Mouse (Mus musculus) CH12.LX (cell line): ENCODE measurements around the gene Cldn7. TPM values are rescaled to one million over a fixed set of nuclear protein-coding genes. Genes with fewer than 3 reads are reported as not detected.

Source experiments
- DNase-seq: peaks from one replicate; pipeline ENCODE4 v3.0.0-alpha.2; 2013; ENCODE audit errors: extremely low read depth
- H3K27ac ChIP-seq: 2 replicates; pipeline ENCODE4 v1.5.1; 2012; ENCODE audit warnings: low read depth, mild to moderate bottlenecking, control low read depth, moderate library complexity; ENCODE audit not compliant: insufficient read depth
- H3K27me3 ChIP-seq: replicated peaks from 2 replicates; pipeline ENCODE3; 2012; ENCODE audit warnings: inconsistent platforms
- H3K36me3 ChIP-seq, 2 experiments: replicated peaks in 1 of 2; 2 replicates each; pipeline versions ENCODE3 to v1.6.1; 2012; ENCODE audit warnings: inconsistent platforms in 1 of 2, low read length in 1 of 2, mild to moderate bottlenecking in 1 of 2, mixed read lengths in 1 of 2, moderate library complexity in 1 of 2; ENCODE audit not compliant: control insufficient read depth in 1 of 2, insufficient read depth in 1 of 2
- H3K4me1 ChIP-seq, 2 experiments: 2 replicates each; pipeline ENCODE4 v1.6.1; 2012; ENCODE audit warnings: inconsistent platforms in 1 of 2, moderate library complexity in 1 of 2; ENCODE audit not compliant: insufficient read depth in 2 of 2, control insufficient read depth in 1 of 2
- H3K4me2 ChIP-seq: 2 replicates; pipeline ENCODE4 v1.6.1; 2012; ENCODE audit warnings: low read depth, mild to moderate bottlenecking, control low read depth; ENCODE audit not compliant: poor library complexity, insufficient read depth, severe bottlenecking
- H3K4me3 ChIP-seq, 3 experiments: fragments of 150-350 bp in 1 of 3; sonication (generic) in 1 of 3; replicated peaks in 1 of 3; 2 replicates each; pipeline versions ENCODE3 to v1.5.1; 2011 to 2012; ENCODE audit warnings: low read depth in 2 of 3, low read length in 2 of 3, mild to moderate bottlenecking in 2 of 3, moderate library complexity in 2 of 3, control low read depth in 1 of 3, improper control_type of control experiment in 1 of 3, inconsistent platforms in 1 of 3, mixed read lengths in 1 of 3; ENCODE audit not compliant: poor library complexity in 1 of 3
- H3K79me2 ChIP-seq: replicated peaks from 2 replicates; pipeline ENCODE4 v1.6.1; 2012; ENCODE audit warnings: mild to moderate bottlenecking, moderate library complexity; ENCODE audit not compliant: control insufficient read depth, poor library complexity, insufficient read depth, severe bottlenecking; ENCODE audit errors: extremely low read depth
- H3K9ac ChIP-seq: 2 replicates; pipeline ENCODE4 v1.6.1; 2012; ENCODE audit warnings: low read depth, mild to moderate bottlenecking, control low read depth, moderate library complexity; ENCODE audit not compliant: insufficient read depth
- H3K9me3 ChIP-seq: replicated peaks from 2 replicates; pipeline ENCODE3; 2012; ENCODE audit warnings: low read length, inconsistent platforms, mixed read lengths
- BHLHE40 ChIP-seq: IDR thresholded peaks from 2 replicates; pipeline ENCODE4 v1.6.1; 2011; ENCODE audit warnings: mild to moderate bottlenecking, low read depth, low read length, improper control_type of control experiment
- CHD2 ChIP-seq: IDR thresholded peaks from 2 replicates; pipeline ENCODE4 v1.6.1; 2011; ENCODE audit warnings: low read length, improper control_type of control experiment
- CTCF ChIP-seq, 2 experiments: IDR thresholded peaks in 1 of 2; conservative IDR thresholded peaks in 1 of 2; 2 replicates each; pipeline ENCODE4 v1.5.1; 2011 to 2012; ENCODE audit warnings: low read depth in 2 of 2, low read length in 2 of 2, improper control_type of control experiment in 1 of 2, inconsistent platforms in 1 of 2, mild to moderate bottlenecking in 1 of 2, moderate library complexity in 1 of 2
- E2F4 ChIP-seq: IDR thresholded peaks from 2 replicates; pipeline ENCODE4 v1.6.1; 2011; ENCODE audit warnings: low read depth, low read length, improper control_type of control experiment; ENCODE audit not compliant: insufficient replicate concordance
- ELF1 ChIP-seq: IDR thresholded peaks from 2 replicates; pipeline ENCODE4 v1.6.1; 2014; ENCODE audit warnings: low read depth, mild to moderate bottlenecking, inconsistent platforms, low read length, improper control_type of control experiment
- EP300 ChIP-seq: IDR thresholded peaks from 2 replicates; pipeline ENCODE4 v1.6.1; 2011; ENCODE audit warnings: low read length, improper control_type of control experiment
- ETS1 ChIP-seq: conservative IDR thresholded peaks from 2 replicates; pipeline ENCODE4 v1.6.1; 2012; ENCODE audit warnings: low read depth, mild to moderate bottlenecking, inconsistent platforms, low read length, improper control_type of control experiment, moderate library complexity
- HCFC1 ChIP-seq: IDR thresholded peaks from 2 replicates; pipeline ENCODE4 v1.6.1; 2012; ENCODE audit warnings: low read depth, mild to moderate bottlenecking, inconsistent platforms, low read length, improper control_type of control experiment
- IRF4 ChIP-seq: IDR thresholded peaks from 2 replicates; pipeline ENCODE4 v1.6.1; 2014; ENCODE audit warnings: low read depth, mild to moderate bottlenecking, inconsistent platforms, low read length, improper control_type of control experiment
- JUN ChIP-seq: IDR thresholded peaks from 2 replicates; pipeline ENCODE4 v1.6.1; 2011; ENCODE audit warnings: low read depth, mild to moderate bottlenecking, low read length, improper control_type of control experiment, moderate library complexity; ENCODE audit not compliant: insufficient read depth
- MAFK ChIP-seq: IDR thresholded peaks from 2 replicates; pipeline ENCODE4 v1.6.1; 2011; ENCODE audit warnings: low read length, improper control_type of control experiment; ENCODE audit not compliant: insufficient replicate concordance
- MAX ChIP-seq: IDR thresholded peaks from 2 replicates; pipeline ENCODE4 v1.6.1; 2011; ENCODE audit warnings: low read length, improper control_type of control experiment
- MAZ ChIP-seq: IDR thresholded peaks from 2 replicates; pipeline ENCODE4 v1.6.1; 2012; ENCODE audit warnings: low read depth, mild to moderate bottlenecking, inconsistent platforms, low read length, improper control_type of control experiment, moderate library complexity
- MEF2A ChIP-seq: IDR thresholded peaks from 2 replicates; pipeline ENCODE4 v1.6.1; 2014; ENCODE audit warnings: low read depth, mild to moderate bottlenecking, inconsistent platforms, low read length, improper control_type of control experiment, borderline replicate concordance
- MXI1 ChIP-seq: IDR thresholded peaks from 2 replicates; pipeline ENCODE4 v1.6.1; 2011; ENCODE audit warnings: mild to moderate bottlenecking, low read depth, low read length, improper control_type of control experiment
- MYC ChIP-seq: IDR thresholded peaks from 2 replicates; pipeline ENCODE4 v1.6.1; 2011; ENCODE audit warnings: low read depth, mild to moderate bottlenecking, improper control_type of control experiment, low read length
- POLR2AphosphoS2 ChIP-seq: IDR thresholded peaks from 2 replicates; pipeline ENCODE4 v1.6.1; 2011; ENCODE audit warnings: low read depth, low read length, improper control_type of control experiment
- RAD21 ChIP-seq: IDR thresholded peaks from 2 replicates; pipeline ENCODE4 v1.6.1; 2011; ENCODE audit warnings: low read depth, mild to moderate bottlenecking, low read length, improper control_type of control experiment, moderate library complexity
- RCOR1 ChIP-seq: conservative IDR thresholded peaks from 2 replicates; pipeline ENCODE4 v1.6.1; 2012; ENCODE audit warnings: low read depth, mild to moderate bottlenecking, inconsistent platforms, low read length, improper control_type of control experiment
- SIN3A ChIP-seq: IDR thresholded peaks from 2 replicates; pipeline ENCODE4 v1.6.1; 2012; ENCODE audit warnings: low read length, improper control_type of control experiment, inconsistent platforms
- TBP ChIP-seq: conservative IDR thresholded peaks from 2 replicates; pipeline ENCODE4 v1.6.1; 2011; ENCODE audit warnings: low read depth, low read length, improper control_type of control experiment
- TCF12 ChIP-seq: IDR thresholded peaks from 2 replicates; pipeline ENCODE4 v1.6.1; 2014; ENCODE audit warnings: low read depth, mild to moderate bottlenecking, inconsistent platforms, low read length, improper control_type of control experiment
- UBTF ChIP-seq: IDR thresholded peaks from 2 replicates; pipeline ENCODE4 v1.6.1; 2012; ENCODE audit warnings: low read depth, mild to moderate bottlenecking, inconsistent platforms, low read length, improper control_type of control experiment, moderate library complexity
- USF1 ChIP-seq: IDR thresholded peaks from 2 replicates; pipeline ENCODE4 v1.6.1; 2014; ENCODE audit warnings: low read depth, mild to moderate bottlenecking, inconsistent platforms, low read length, improper control_type of control experiment
- USF2 ChIP-seq: conservative IDR thresholded peaks from 2 replicates; pipeline ENCODE4 v1.6.1; 2011; ENCODE audit warnings: low read depth, low read length, improper control_type of control experiment
- ZC3H11A ChIP-seq: IDR thresholded peaks from 2 replicates; pipeline ENCODE4 v1.6.1; 2012; ENCODE audit warnings: low read depth, mild to moderate bottlenecking, inconsistent platforms, low read length, improper control_type of control experiment
- ZKSCAN1 ChIP-seq: IDR thresholded peaks from 2 replicates; pipeline ENCODE4 v1.6.1; 2012; ENCODE audit warnings: low read depth, inconsistent platforms, low read length, improper control_type of control experiment, borderline replicate concordance
- ZMIZ1 ChIP-seq: IDR thresholded peaks from 2 replicates; pipeline ENCODE4 v1.6.1; 2012; ENCODE audit warnings: low read depth, mild to moderate bottlenecking, inconsistent platforms, low read length, improper control_type of control experiment
- dilution Hi-C: fragments of 300-500 bp; cut with MboI; formaldehyde crosslinking; loops from 2 replicates; pipeline ENCODE4 v1.14.3; 2020; ENCODE audit warnings: low sequenced_read_pairs; ENCODE audit not compliant: extremely low pct_unique_long_range_greater_than_20kb, extremely low pct_ligation_motif_present
- in situ Hi-C: fragments of 300-500 bp; cut with MboI; formaldehyde crosslinking; loops from 3 replicates; pipeline ENCODE4 v1.14.3; 2019; ENCODE audit warnings: low sequenced_read_pairs, low pct_ligation_motif_present, low pct_unique_long_range_greater_than_20kb, mixed read lengths
- polyA plus RNA-seq: library from polyadenylated mRNA; unstranded; fragments of >175 nt; gene quantifications from 2 replicates; pipeline ENCODE4 v1.2.1, GENCODE M21; 2012; ENCODE audit warnings: low read depth; ENCODE audit not compliant: insufficient read length
- total RNA-seq, 2 experiments: library from RNA; depleted of rRNA; stranded (reverse); fragments of 300-350 nt in 1 of 2; fragments of >200 nt in 1 of 2; gene quantifications; 2 replicates each; pipeline ENCODE4 v1.2.3; 2012 to 2014

Cldn7 gene
- total and polyA plus RNA-seq, 3 experiments, result not detected

GRCm38 (mm10) chr11:69934681-69935080 lies 29.9 kb upstream of the Cldn7 start:
- Histone ChIP-seq H3K4me2 (peak overlapping the region; percentile 92), H3K9ac (no peak overlapping the region; the same call in 1 of the 2 replicates), H3K79me2 (no peaks in the 10 kb centered on the region), H3K4me3 (no peak overlapping the region), H3K4me1 (peaks cover 5 to 59% of the 10 kb centered on the region in 2 experiments), H3K36me3 (no peaks in the 10 kb centered on the region), H3K9me3 (no peaks in the 10 kb centered on the region), H3K27ac (no peak overlapping the region), H3K27me3 (peaks cover 55% of the 10 kb centered on the region)
- no peak for DNase-seq
- dilution Hi-C loops, result no loop called here
- TF ChIP-seq ZKSCAN1 (no peak), USF2 (no peak), RCOR1 (0 out of 2 replicates have a peak, but pooled peaks have one; percentile 53), MAFK (no peak), BHLHE40 (no peak), TCF12 (no peak), IRF4 (no peak), E2F4 (0 out of 2 replicates have a peak, but pooled peaks have one; percentile 33), JUN (no peak), MYC (0 out of 2 replicates have a peak, but pooled peaks have one; percentile 8), POLR2AphosphoS2 (no peak), ZMIZ1 (no peak), ZC3H11A (no peak), SIN3A (peak; percentile 39), HCFC1 (no peak; the same call in 1 of the 2 replicates), EP300 (no peak), RAD21 (no peak), CTCF (conservative IDR thresholded peaks at IDR 0.05 in 1 of 2, IDR thresholded peaks at IDR 0.05 in 1 of 2; ENCODE audit: low read depth in 2 of 2, low read length in 2 of 2) (no peak), UBTF (no peak)
- in situ Hi-C loops, result no loop called here

- H3K9me3 ChIP-seq, result no peaks in the 10 kb centered on the region
- H3K4me1 ChIP-seq, result peaks cover 5 to 53% of the 10 kb centered on the region in 2 experiments
- TF ChIP-seq MYC, result no peak
- TF ChIP-seq USF1, result peak; percentile 97
- no peak for TF ChIP-seq MAFK
- TF ChIP-seq MAZ, result 0 out of 2 replicates have a peak, but pooled peaks have one; percentile 45
- TF ChIP-seq CHD2, result peak; percentile 80
- TF ChIP-seq RAD21, result no peak
- TF ChIP-seq TBP, result no peak
- 0 out of 2 replicates have a peak, but pooled peaks have one; percentile 54 for TF ChIP-seq MXI1
- TF ChIP-seq MEF2A, result no peak
- 0 out of 2 replicates have a peak, but pooled peaks have one; percentile 10 for TF ChIP-seq ELF1
- peak; percentile 13; the same call in 1 of the 2 replicates for TF ChIP-seq BHLHE40
- TF ChIP-seq ETS1, result no peak
- peak; percentile 92 for TF ChIP-seq MAX
- TF ChIP-seq TCF12, result peak; percentile 64
- TF ChIP-seq USF2, result peak; percentile 92
- TF ChIP-seq ZKSCAN1, result no peak
- TF ChIP-seq SIN3A, result peak; percentile 11; the same call in 1 of the 2 replicates
- no peak for TF ChIP-seq RCOR1
- no peak for TF ChIP-seq EP300
Measured at GRCm38 (mm10) chr11:69935137-69935879, 29.3 kb upstream of the Cldn7 start, which contains the start of gene Ybx2. Gene Ybx2, plus strand, starts transcription at chr11:69935796.

More at GRCm38 (mm10) chr11:69935137-69935879, 29.3 kb upstream of the Cldn7 start, which contains the start of gene Ybx2:
- in situ Hi-C loops, result no loop called here
- dilution Hi-C loops, result no loop called here
- no peaks in the 10 kb centered on the region for H3K79me2 ChIP-seq
- no peaks in the 10 kb centered on the region for H3K36me3 ChIP-seq
- peak within 1 kb of the TSS in 2 of 3 experiments; percentile 34 to 51 for H3K4me3 ChIP-seq
- no peak within 1 kb of the TSS for H3K27ac ChIP-seq
- DNase-seq, result peak; percentile 70
- peaks cover 60% of the 10 kb centered on the region for H3K27me3 ChIP-seq
- peak within 1 kb of the TSS; percentile 92 for H3K4me2 ChIP-seq
- peak within 1 kb of the TSS; percentile 3; the same call in 1 of the 2 replicates for H3K9ac ChIP-seq
